Mouse (Mus musculus): ENCODE results near the gene Gm47985. TPM values are rescaled to one million over a fixed set of nuclear protein-coding genes. Genes with fewer than 3 reads are reported as not detected.
"Not testable (repeated sequence)": the region's sequence is repeated elsewhere in the genome, so short reads cannot be mapped to it uniquely, and the experiment has no call there.

Gm47985 gene
- total and polyA plus RNA-seq, 3 experiments = not detected

- DNase-seq = peak; percentile 27
These were observed 5.1 kb upstream of the Gm47985 start for GRCm38 (mm10) chr1:151177030-151177936.

GRCm38 (mm10) chr1:151177937-151178271 is 4.4 kb upstream of the Gm47985 start:
- no peak for DNase-seq

GRCm38 (mm10) chr1:151178505-151179083 is 3.7 kb upstream of the Gm47985 start:
- DNase-seq = no peak

GRCm38 (mm10) chr1:151180167-151180566 is 2.2 kb upstream of the Gm47985 start:
- no peak for DNase-seq

- DNase-seq = not testable (repeated sequence)
These were observed 3.8 kb downstream of the Gm47985 start for GRCm38 (mm10) chr1:151186186-151186585.

- not testable (repeated sequence) for DNase-seq
These were observed 4.6 kb downstream of the Gm47985 start for GRCm38 (mm10) chr1:151186879-151187424.

DNA sequence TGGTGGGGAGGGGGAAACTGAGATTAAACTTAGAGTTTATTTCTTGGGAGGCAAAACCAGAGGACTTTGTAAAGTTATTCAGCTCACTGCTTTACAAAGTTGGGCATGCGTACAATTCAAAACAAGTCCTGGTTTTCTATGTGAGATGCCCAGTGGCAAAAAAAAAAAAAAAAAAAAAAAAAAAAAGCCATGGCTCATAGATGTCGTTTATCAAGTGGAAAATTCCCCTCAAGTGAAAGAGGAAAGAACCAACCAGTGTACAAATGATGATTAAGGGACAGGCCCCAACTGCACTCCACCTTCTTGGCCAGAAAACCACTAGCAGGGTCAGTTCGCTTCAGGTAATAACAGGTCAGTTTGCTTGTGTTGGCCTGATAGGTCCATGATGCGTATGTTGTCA is 6.1 kb downstream of the Gm47985 start:
- DNase-seq = no peak

DNA sequence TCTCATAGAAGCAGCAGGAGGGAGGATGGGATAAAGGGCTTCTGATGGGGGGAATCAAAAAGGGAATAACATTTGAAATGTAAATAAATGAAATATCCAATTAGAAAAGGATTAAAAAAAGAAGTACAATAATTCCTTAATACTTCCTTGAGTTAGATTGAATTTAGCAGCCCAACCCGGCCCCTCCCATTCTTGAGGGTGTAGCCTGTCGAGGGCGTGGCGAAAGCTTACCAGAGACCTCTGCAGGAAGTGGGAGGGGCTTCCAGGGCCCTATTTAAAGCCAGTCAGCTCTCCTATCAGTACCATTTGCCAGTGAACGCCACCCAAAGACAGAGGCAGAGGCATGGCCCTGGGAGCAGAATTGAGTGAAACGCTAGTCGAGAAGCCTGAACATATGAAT is 9.7 kb downstream of the Gm47985 start, which contains the start of gene Gm8947:
Gene Gm8947 (plus strand): TSS at position 302 of the 400 bp plus-strand sequence.
- DNase-seq = not testable (repeated sequence)

DNA sequence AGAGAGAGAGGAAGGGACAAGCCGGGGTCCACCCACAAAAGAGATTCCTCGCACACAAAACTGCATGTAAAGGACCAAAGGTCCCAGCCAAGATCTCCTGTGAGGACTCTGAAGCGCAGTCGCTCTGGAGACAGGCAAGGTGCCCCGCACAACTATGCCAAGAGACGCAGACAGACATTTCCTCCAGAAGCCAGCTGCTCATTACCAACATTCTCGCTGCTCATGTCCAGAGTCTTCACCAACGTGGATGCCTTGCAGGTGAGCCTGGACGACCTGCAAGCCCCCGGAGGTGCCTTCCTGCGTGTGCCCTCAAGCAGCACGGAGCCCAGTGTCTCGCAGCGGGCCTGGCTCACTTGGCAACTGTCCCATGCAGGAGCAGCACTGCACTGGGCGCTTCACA is 10.4 kb downstream of the Gm47985 start:
- not testable (repeated sequence) for DNase-seq

- DNase-seq = not testable (repeated sequence)
These were observed 13.6 kb downstream of the Gm47985 start for GRCm38 (mm10) chr1:151195986-151196385.

DNA sequence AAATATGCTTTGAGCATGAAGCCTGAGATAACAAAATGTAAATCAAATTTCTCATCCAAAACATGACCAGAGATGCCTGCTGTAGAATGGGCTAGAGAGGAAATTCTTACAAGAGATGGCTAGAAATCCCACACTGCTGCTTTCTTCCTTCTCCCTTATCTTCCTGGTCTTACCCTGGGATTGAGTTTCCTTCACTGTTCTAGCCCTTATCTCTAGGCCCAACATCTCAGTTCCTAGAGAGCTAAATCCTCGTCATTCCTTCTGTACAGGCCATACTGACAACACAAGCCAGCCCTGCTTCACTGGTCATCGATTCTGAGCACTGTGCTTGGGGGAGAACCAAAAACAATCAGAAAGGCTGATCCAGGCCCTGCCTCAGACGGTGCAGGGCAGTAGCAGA is 14.4 kb downstream of the Gm47985 start:
- DNase-seq = not testable (repeated sequence)

- not testable (repeated sequence) for DNase-seq
These were observed 15.8 kb downstream of the Gm47985 start, which contains the start of gene Gm47995 for GRCm38 (mm10) chr1:151198120-151198519. Gene Gm47995, plus strand, starts transcription at chr1:151198448.

DNA sequence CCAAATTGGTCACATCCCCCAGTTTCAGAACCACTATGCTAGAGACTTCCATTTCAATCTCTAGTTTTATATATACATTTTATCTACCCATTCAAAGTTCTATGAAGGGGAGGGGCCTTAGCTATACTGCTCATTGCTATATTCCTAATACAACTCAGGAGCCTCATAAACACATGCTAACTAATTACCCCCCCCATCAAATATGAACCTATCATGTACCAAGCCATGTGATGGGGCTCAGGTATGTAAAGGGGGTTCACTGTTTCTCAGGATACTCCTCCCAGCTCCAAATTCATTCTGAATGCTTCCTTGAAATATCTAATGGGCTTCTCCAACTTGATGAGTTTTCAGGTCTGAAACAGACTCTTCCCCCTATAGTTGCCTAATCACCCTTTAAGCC is 18.3 kb downstream of the Gm47985 start:
- not testable (repeated sequence) for DNase-seq

DNA sequence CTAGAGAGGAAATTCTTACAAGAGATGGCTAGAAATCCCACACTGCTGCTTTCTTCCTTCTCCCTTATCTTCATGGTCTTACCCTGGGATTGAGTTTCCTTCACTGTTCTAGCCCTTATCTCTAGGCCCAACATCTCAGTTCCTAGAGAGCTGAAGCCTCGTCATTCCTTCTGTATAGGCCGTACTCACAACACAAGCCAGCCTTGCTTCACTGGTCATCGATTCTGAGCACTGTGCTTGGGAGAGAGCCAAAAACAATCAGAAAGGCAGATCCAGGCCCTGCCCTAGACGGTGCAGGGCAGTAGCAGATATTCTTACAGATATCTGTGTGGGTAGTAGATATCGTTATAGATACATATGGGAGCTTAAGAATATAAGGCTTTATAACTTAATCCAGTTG is 20.4 kb downstream of the Gm47985 start:
- not testable (repeated sequence) for DNase-seq

- not testable (repeated sequence) for DNase-seq
These were observed 21.5 kb downstream of the Gm47985 start, which contains the start of gene 3110040M04Rik for GRCm38 (mm10) chr1:151203818-151204217. Gene 3110040M04Rik, plus strand, starts transcription at chr1:151204121.

DNA sequence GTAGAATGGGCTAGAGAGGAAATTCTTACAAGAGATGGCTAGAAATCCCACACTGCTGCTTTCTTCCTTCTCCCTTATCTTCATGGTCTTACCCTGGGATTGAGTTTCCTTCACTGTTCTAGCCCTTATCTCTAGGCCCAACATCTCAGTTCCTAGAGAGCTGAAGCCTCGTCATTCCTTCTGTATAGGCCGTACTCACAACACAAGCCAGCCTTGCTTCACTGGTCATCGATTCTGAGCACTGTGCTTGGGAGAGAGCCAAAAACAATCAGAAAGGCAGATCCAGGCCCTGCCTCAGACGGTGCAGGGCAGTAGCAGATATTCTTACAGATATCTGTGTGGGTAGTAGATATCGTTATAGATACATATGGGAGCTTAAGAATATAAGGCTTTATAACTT is 26.2 kb downstream of the Gm47985 start:
- DNase-seq = not testable (repeated sequence)

- not testable (repeated sequence) for DNase-seq
These were observed 26.6 kb downstream of the Gm47985 start for GRCm38 (mm10) chr1:151208944-151209343.

DNA sequence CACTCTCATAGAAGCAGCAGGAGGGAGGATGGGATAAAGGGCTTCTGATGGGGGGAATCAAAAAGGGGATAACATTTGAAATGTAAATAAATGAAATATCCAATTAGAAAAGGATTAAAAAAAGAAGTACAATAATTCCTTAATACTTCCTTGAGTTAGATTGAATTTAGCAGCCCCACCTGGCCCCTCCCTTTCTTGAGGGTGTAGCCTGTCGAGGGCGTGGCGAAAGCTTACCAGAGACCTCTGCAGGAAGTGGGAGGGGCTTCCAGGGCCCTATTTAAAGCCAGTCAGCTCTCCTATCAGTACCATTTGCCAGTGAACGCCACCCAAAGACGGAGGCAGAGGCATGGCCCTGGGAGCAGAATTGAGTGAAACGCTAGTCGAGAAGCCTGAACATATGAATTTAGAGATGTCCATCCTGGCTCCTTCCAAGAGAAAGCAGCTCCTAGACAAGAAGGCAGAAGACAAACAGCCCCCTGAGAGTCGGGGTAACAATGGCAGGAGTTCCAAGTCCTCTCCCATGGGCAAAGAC is 27.6 kb downstream of the Gm47985 start, which contains the start of gene Gm47996:
Gene Gm47996 (plus strand): TSS at position 308 of the 532 bp plus-strand sequence.
- not testable (repeated sequence) for DNase-seq

DNA sequence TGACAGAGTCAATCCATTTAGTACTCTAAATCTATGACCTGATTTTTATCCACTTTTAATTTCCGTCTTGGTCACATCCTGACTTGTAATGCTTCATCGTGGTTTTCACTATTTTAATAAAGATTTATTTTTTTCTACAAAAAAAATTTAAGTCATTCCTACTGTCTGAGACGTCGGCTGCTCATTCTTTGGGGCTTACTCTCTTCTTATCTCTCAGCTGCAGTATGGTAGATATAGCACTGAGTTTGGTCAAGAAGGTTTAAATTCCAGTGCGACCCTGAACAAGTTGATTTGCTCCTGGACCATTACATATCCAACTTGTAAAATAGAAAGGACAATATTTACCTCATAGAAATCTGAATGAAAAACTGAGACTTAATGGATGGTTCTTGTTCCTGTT is 29.3 kb downstream of the Gm47985 start:
- not testable (repeated sequence) for DNase-seq

GRCm38 (mm10) chr1:151214862-151215261 is 32.5 kb downstream of the Gm47985 start:
- DNase-seq = no peak

DNA sequence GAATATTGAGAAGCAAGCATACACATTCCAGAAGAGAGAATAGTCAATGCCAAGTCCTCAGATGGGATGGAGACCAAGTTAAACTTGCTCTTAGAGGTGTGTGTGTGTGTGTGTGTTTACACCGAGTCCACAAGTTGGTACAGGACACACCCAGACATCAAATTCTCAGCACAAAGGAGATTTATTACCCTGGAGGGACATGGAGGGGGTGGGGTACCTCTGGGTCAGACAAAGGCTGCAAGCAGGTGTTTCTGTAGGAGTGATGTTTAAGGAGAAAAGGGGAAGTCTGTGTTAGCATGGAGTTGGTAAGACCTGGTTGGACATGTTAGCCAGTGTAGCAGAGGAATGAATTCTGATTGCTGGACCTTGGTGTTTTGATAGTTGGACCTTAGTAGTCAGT is 33.6 kb downstream of the Gm47985 start:
- no peak for DNase-seq

GRCm38 (mm10) chr1:151216417-151216816 is 34.1 kb downstream of the Gm47985 start:
- no peak for DNase-seq
